Mouse (Mus musculus): Measurements from ENCODE around the gene Mmp7.

Gene Mmp7

GRCm38 (mm10) chr9:7691790-7692189 lies at the start of gene Mmp7:
Gene Mmp7, plus strand, starts transcription at chr9:7692090.
- no peak for DNase-seq (ENCODE audit: low spot score in 2 of 2)

DNA sequence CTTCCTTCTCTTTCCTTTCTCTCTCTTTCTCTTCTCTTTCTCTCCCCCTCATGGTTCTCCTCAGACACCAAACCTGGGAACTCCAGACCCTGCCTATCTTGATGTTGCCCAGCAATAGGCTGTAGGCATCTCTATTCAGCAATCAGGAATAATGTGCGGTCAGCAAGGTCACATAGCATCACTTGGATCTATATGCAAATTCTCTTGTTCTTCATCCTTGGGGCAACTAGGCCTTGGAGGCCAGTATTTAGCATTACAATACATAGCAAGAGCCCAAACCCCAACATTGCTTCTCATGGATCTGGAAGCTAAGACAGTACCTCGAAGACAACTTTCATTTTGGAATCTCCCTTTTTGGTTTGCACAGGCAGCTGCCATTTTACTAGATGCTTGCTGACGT lies 44.0 kb upstream of the Mmp7 start:
- DNase-seq (ENCODE audit: low spot score in 2 of 2), result no peak

- DNase-seq (ENCODE audit: low spot score in 2 of 2), result no peak
These were observed 41.3 kb upstream of the Mmp7 start for GRCm38 (mm10) chr9:7650397-7651180.

- DNase-seq (ENCODE audit: low spot score in 2 of 2), result no peak
These were observed 39.4 kb upstream of the Mmp7 start for GRCm38 (mm10) chr9:7652351-7653085.

- no peak for DNase-seq (ENCODE audit: low spot score in 2 of 2)
These were observed 33.9 kb upstream of the Mmp7 start for GRCm38 (mm10) chr9:7657946-7658345.

DNA sequence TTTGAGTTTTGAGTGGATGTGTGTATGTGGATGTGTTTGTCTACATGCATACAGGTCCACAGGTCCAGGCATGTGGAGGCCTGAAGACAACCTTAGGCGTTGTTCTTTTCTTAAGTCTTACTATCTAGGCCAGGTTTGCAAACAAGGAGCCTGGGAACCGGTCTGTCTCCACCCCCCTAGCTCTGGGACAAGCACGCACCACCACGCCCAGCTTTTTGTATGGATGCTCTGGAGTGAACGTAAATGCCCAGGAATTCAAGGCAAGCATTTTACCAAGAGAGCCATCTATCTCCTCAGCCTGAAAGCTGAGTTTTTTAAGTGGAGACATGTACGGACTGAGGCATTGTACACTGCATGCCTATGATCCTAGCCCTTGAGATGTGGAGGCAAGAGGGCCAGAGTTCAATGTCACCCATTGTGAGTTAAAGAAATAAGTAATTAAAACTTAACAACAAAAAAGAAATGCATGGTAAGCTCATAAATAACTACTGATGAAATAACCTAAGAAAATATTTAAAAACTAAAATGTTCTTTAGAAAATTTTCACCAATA lies 32.3 kb upstream of the Mmp7 start:
- no peak for DNase-seq (ENCODE audit: low spot score in 2 of 2)

DNA sequence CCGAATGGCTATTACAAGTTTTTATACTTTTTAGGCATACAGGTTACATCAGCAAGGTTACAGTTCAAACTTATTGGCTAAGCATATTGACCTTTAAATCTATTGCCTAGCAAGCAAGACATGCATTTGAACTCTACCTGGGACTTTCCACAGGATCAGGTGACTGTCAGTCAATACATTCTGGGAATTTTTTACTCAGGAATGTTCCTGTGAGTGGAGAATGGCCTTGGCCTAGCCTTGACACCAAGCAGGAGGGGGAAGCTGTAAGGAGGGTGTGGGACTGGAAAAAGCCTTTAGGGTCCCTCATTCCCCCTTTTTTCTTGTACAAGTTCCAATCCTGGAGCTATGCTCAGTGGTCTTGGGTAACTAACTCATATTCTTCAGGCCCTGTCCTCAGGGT lies 30.5 kb upstream of the Mmp7 start:
- DNase-seq (ENCODE audit: low spot score in 2 of 2), result no peak

- DNase-seq (ENCODE audit: low spot score in 2 of 2), result no peak
These were observed 22.2 kb upstream of the Mmp7 start for GRCm38 (mm10) chr9:7669674-7670073.

GRCm38 (mm10) chr9:7672985-7673384 lies 18.9 kb upstream of the Mmp7 start:
- no peak for DNase-seq (ENCODE audit: low spot score in 2 of 2)

- DNase-seq (ENCODE audit: low spot score in 2 of 2), result no peak
These were observed 13.6 kb upstream of the Mmp7 start for GRCm38 (mm10) chr9:7678154-7678837.

DNA sequence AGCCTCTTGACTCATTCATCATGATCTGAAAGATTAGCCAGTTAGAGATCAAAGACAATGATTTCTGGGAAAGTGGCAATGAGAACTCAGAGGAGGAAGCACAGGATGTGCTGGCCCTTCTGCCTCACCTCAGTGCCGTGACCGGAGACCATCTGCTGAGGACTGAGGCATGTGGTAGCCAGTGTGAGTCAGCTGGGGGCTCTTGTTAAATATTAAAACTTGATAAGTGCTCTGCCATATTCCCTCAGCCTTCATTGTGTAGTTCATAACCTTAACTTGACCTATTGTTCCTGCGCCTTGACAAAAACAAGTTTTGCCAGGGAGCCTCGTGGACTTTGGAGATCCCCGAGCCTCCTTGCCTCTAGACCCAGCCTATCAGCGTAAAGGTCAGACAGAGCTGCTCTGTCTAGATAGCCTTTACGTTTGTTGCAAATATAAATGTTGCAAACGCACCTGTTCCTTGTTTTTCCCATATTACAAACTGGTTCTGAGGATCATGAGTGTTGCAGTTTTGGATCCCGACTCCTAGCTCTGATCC lies 9.7 kb upstream of the Mmp7 start:
- DNase-seq (ENCODE audit: low spot score in 2 of 2), result no peak

GRCm38 (mm10) chr9:7686024-7686423 lies 5.9 kb upstream of the Mmp7 start:
- DNase-seq (ENCODE audit: low spot score in 2 of 2), result no peak

GRCm38 (mm10) chr9:7689799-7690198 lies 2.1 kb upstream of the Mmp7 start:
- no peak for DNase-seq (ENCODE audit: low spot score in 2 of 2)

DNA sequence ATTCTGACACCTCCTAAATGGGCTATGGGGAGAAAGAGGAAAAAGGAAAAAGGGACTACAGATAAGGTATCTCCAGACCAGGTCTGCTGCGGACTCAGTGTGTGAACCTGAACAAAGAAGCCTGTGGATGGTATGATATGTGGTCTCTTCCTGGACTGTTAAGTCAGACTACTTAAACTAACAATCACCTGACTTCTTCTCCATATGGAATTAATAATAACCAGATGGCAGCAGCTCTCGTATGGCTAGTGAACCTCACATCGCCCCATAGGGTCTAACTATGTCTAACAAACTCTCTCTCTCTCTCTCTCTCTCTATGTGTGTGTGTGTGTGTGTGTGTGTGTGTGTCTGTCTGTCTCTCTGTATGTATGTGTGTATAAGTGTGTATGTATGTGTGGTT lies 2.1 kb downstream of the Mmp7 start:
- no peak for DNase-seq (ENCODE audit: low spot score in 2 of 2)

DNA sequence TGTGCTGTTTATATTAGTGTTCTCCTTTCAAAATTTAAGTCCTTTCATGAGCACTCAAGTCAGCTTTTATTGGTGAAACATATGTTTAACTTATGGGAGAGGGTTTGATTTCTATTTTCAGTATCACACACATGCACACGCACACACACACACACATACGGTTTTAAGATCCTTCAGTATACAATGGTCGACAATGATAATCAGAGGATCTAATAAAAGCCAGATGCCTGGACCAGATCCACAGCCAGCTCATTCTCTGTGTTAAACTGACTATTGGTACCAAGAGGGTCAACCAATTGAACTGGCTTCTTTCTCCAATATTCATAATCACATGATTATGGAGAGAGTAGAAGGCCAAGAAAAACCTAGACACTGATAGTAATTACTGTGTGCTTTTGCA lies 3.8 kb downstream of the Mmp7 start:
- no peak for DNase-seq (ENCODE audit: low spot score in 2 of 2)

GRCm38 (mm10) chr9:7708698-7709097 lies 16.8 kb downstream of the Mmp7 start:
- no peak for DNase-seq (ENCODE audit: low spot score in 2 of 2)

DNA sequence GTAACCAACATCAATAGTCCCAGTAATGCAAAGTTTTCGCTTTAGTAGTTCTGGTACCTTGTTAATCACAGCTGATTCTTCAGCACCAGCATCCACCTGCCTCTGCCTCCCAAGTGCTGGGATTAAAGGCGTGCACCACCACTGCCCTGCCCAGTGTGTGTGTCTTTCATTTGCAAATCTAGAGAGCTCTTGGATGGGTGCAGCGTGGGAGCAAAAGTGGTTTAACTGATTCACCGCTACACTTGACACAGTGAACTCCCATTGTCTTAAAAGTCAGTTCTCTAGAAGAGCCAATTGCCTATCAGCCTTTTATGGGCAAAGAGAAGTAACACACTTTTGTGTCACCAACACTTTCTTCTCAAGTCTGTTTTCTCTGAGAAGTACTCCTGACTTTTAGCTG lies 19.3 kb downstream of the Mmp7 start:
- DNase-seq (ENCODE audit: low spot score in 2 of 2), result no peak

- no peak for DNase-seq (ENCODE audit: low spot score in 2 of 2)
These were observed 22.4 kb downstream of the Mmp7 start for GRCm38 (mm10) chr9:7714062-7714907.

DNA sequence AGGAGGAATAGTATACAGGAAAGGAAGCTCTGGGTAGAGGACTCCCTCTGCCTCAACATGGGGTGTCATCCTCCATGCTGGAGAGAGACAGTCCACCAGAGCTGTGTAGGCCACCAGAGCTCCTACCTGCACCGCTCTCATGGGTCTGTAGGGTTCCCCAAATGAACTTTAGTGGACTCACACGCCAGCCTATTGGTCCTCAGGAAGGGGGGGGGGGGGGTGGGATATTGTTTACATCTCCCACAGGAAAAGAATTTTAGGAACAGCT lies 23.0 kb downstream of the Mmp7 start:
- no peak for DNase-seq (ENCODE audit: low spot score in 2 of 2)

GRCm38 (mm10) chr9:7721543-7721942 lies 29.7 kb downstream of the Mmp7 start:
- DNase-seq (ENCODE audit: low spot score in 2 of 2), result no peak

DNA sequence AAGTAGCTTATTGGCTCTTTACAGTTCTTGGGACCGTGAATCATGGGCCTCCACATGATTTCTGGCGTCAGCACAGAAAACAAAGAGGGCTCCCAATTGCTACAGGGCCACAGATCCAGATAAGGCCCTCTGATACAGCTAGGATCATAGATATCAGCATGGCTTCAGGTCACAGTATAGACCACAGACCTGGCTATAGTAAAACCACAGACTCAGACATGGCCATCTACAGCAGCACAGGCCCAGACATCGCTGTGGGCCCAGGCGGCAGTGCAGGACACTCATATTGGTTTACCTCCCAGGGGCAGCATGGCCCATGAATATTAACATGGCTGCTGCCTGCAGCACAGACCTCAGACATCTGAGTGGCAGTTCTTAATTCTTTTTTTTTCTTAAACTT lies 37.1 kb downstream of the Mmp7 start:
- no peak for DNase-seq (ENCODE audit: low spot score in 2 of 2)

DNA sequence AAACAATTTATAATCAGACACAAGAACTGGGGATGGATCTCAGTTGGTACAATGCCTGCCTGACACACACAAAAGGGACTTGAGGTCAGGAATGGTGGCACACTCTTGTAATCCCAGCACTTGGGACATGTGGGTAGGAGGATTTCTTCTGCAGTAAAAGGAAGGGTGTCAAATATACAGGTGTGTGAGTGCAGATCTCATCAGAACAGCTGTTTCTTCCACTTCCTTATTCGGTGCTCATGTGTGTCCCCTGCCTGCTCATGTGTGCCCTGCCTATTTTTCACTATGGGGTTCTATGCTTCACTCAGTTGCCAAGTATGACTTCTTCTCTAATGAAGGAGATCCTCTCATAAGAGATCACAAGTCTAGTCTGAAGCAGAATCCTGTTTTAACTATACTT lies 50.8 kb downstream of the Mmp7 start:
- DNase-seq (ENCODE audit: low spot score in 2 of 2), result no peak
